Mouse (Mus musculus) heart, adult 11 months (tissue): ENCODE measurements around the gene 4930544G11Rik.

Source experiments
- DNase-seq: peaks from one replicate; pipeline ENCODE4 v3.0.0; 2022

The 4930544G11Rik gene

GRCm38 (mm10) chr6:65952309-65952708 lies at the start of gene 4930544G11Rik:
TSS of gene 4930544G11Rik (plus strand) at chr6:65952609.
- no peak for DNase-seq

GRCm38 (mm10) chr6:65906657-65907182 lies 45.7 kb upstream of the 4930544G11Rik start:
- no peak for DNase-seq

GRCm38 (mm10) chr6:65915421-65915820 lies 37.0 kb upstream of the 4930544G11Rik start:
- no peak for DNase-seq

- no peak for DNase-seq
Measured at GRCm38 (mm10) chr6:65921703-65922102, 30.7 kb upstream of the 4930544G11Rik start.

- no peak for DNase-seq
Measured at GRCm38 (mm10) chr6:65923501-65924084, 28.8 kb upstream of the 4930544G11Rik start.

- DNase-seq = no peak
Measured at GRCm38 (mm10) chr6:65925737-65926333, 26.6 kb upstream of the 4930544G11Rik start.

- no peak for DNase-seq
Measured at GRCm38 (mm10) chr6:65930523-65930922, 21.9 kb upstream of the 4930544G11Rik start.

GRCm38 (mm10) chr6:65932776-65933175 lies 19.6 kb upstream of the 4930544G11Rik start:
- peak; percentile 25 for DNase-seq

GRCm38 (mm10) chr6:65933177-65933576 lies 19.2 kb upstream of the 4930544G11Rik start:
- no peak for DNase-seq

GRCm38 (mm10) chr6:65935566-65936281 lies 16.7 kb upstream of the 4930544G11Rik start:
- DNase-seq = peak; percentile 22

GRCm38 (mm10) chr6:65950492-65950891 lies 1.9 kb upstream of the 4930544G11Rik start:
- DNase-seq = peak; percentile 61

GRCm38 (mm10) chr6:65969386-65970111 lies 17.1 kb downstream of the 4930544G11Rik start:
- no peak for DNase-seq

GRCm38 (mm10) chr6:65970410-65970809 lies 18.0 kb downstream of the 4930544G11Rik start:
- DNase-seq = no peak

GRCm38 (mm10) chr6:65992081-65992480 lies 39.7 kb downstream of the 4930544G11Rik start:
- no peak for DNase-seq

GRCm38 (mm10) chr6:65998343-65998742 lies 45.9 kb downstream of the 4930544G11Rik start:
- DNase-seq = no peak
